Comparison of ENCODE assay signal across 8 mouse cellular contexts in genomic region chr4:152087211-152088081, GRCm38 (mm10). TPM values are rescaled to one million over a fixed set of nuclear protein-coding genes. Genes with fewer than 3 reads are reported as not detected.
DNase-seq lines count a peak whose midpoint lies in the region; ATAC-seq and TF ChIP-seq lines count a peak whose summit lies in the region.

No protein-coding gene starts in this region.

- no peaks in the 10 kb centered on the region for H3K27me3 ChIP-seq in lung, embryonic 14.5 days (ENCODE audit: insufficient read depth, low read length)
- H3K27me3 ChIP-seq in embryonic facial prominence, embryonic 15.5 days = no peaks in the 10 kb centered on the region
- H3K27me3 ChIP-seq in limb, embryonic 12.5 days = peaks cover 7% of the 10 kb centered on the region; the same call in 1 of the 2 replicates
- H3K27me3 ChIP-seq in small intestine, adult 2 months (ENCODE audit: control insufficient read depth, insufficient read depth, low read length) = peaks cover 3% of the 10 kb centered on the region; the same call in 1 of the 2 replicates

- peak overlapping the region; percentile 75 for H3K9ac ChIP-seq in lung, embryonic 14.5 days
- peak overlapping the region; percentile 80 for H3K9ac ChIP-seq in embryonic facial prominence, embryonic 15.5 days
- peak overlapping the region; percentile 89 for H3K9ac ChIP-seq in limb, embryonic 12.5 days (replicated peaks)

- 5% methylated on average over 12 of the region's 12 CpGs for WGBS in lung, embryonic 14.5 days
- WGBS in embryonic facial prominence, embryonic 15.5 days = 3% methylated on average over 12 of the region's 12 CpGs
- 3% methylated on average over 12 of the region's 12 CpGs for WGBS in limb, embryonic 12.5 days
- WGBS in small intestine, adult 2 months = 19% methylated on average over 12 of the region's 12 CpGs

- peak overlapping the region; percentile 80 for H3K4me2 ChIP-seq in lung, embryonic 14.5 days
- H3K4me2 ChIP-seq in embryonic facial prominence, embryonic 15.5 days (replicated peaks) = peak overlapping the region; percentile 86
- H3K4me2 ChIP-seq in limb, embryonic 12.5 days = peak overlapping the region; percentile 80

- 0 out of 2 replicates have a peak, but pooled peaks cover 4% of the 10 kb centered on the region for H3K36me3 ChIP-seq in lung, embryonic 14.5 days (ENCODE audit: insufficient read depth)
- H3K36me3 ChIP-seq in embryonic facial prominence, embryonic 15.5 days = no peaks in the 10 kb centered on the region
- H3K36me3 ChIP-seq in limb, embryonic 12.5 days = peaks cover 15% of the 10 kb centered on the region; the same call in 1 of the 2 replicates
- no peaks in the 10 kb centered on the region for H3K36me3 ChIP-seq in small intestine, adult 2 months (ENCODE audit: control insufficient read depth, insufficient read depth, low read length)

- no peak for TF ChIP-seq POLR2A in small intestine, adult 2 months (IDR thresholded peaks at IDR 0.05; ENCODE audit: low read depth, low read length)

- peak; percentile 19 for ATAC-seq in lung, embryonic 14.5 days (ENCODE audit: insufficient read depth)
- ATAC-seq in embryonic facial prominence, embryonic 15.5 days (ENCODE audit: insufficient number of reproducible peaks, low FRiP score, low TSS enrichment, low read depth) = 0 out of 2 replicates have a peak, but pooled peaks have one; percentile 2
- ATAC-seq in limb, embryonic 12.5 days (ENCODE audit: insufficient number of reproducible peaks, insufficient read depth, low FRiP score, low TSS enrichment, low read depth) = no peak

- H3K4me3 ChIP-seq in lung, embryonic 14.5 days (ENCODE audit: low read depth, low read length) = peak overlapping the region; percentile 81
- H3K4me3 ChIP-seq in embryonic facial prominence, embryonic 15.5 days (replicated peaks) = peak overlapping the region; percentile 85
- H3K4me3 ChIP-seq in limb, embryonic 12.5 days (replicated peaks) = peak overlapping the region; percentile 84
- peak overlapping the region; percentile 98 for H3K4me3 ChIP-seq in small intestine, adult 2 months (ENCODE audit: low read depth, low read length)

- H3K27ac ChIP-seq in lung, embryonic 14.5 days (ENCODE audit: low read depth) = 0 out of 2 replicates have a peak overlapping the region, but pooled peaks have one; percentile 42
- peak overlapping the region; percentile 80 for H3K27ac ChIP-seq in embryonic facial prominence, embryonic 15.5 days (replicated peaks)
- H3K27ac ChIP-seq in limb, embryonic 12.5 days = 0 out of 2 replicates have a peak overlapping the region, but pooled peaks have one; percentile 59
- no peak overlapping the region for H3K27ac ChIP-seq in small intestine, adult 2 months (ENCODE audit: insufficient read depth, low read depth, low read length)

- no peaks in the 10 kb centered on the region for H3K9me3 ChIP-seq in lung, embryonic 14.5 days (ENCODE audit: low read depth, low read length)
- H3K9me3 ChIP-seq in embryonic facial prominence, embryonic 15.5 days (replicated peaks) = no peaks in the 10 kb centered on the region
- no peaks in the 10 kb centered on the region for H3K9me3 ChIP-seq in limb, embryonic 12.5 days

- TF ChIP-seq CTCF in lung, embryonic 14.5 days (IDR thresholded peaks at IDR 0.05; ENCODE audit: low read depth) = no peak
- TF ChIP-seq CTCF in small intestine, adult 2 months (IDR thresholded peaks at IDR 0.05; ENCODE audit: extremely low read depth, insufficient read length, insufficient replicate concordance, low read depth, low read length) = no peak

- DNase-seq in lung, embryonic 14.5 days = no peak
- no peak for DNase-seq in lung, postnatal 10 days
- no peak for DNase-seq in MN1 (ENCODE audit: low spot score)
- no peak for DNase-seq in adrenal gland, postnatal 4 days (ENCODE audit: low spot score in 2 of 2)
- no peak for DNase-seq in adipocyte (ENCODE audit: low spot score)

- H3K4me1 ChIP-seq in lung, embryonic 14.5 days (ENCODE audit: insufficient read depth) = peaks cover 12% of the 10 kb centered on the region; the same call in 1 of the 2 replicates
- peaks cover 38% of the 10 kb centered on the region for H3K4me1 ChIP-seq in embryonic facial prominence, embryonic 15.5 days
- H3K4me1 ChIP-seq in limb, embryonic 12.5 days (replicated peaks) = peaks cover 28% of the 10 kb centered on the region
- peaks cover 4% of the 10 kb centered on the region; the same call in 1 of the 2 replicates for H3K4me1 ChIP-seq in small intestine, adult 2 months (ENCODE audit: control insufficient read depth, insufficient read depth, insufficient read length, low read length)

RNA-seq across cellular contexts. Expression of gene Plekhg5, which starts 15.1 kb away (rescaled TPM):
- polyA plus RNA-seq in lung, embryonic 14.5 days (2014; fragmentation: Nextera tagmentation; extraction: Ambion mirVana) = 13.5 and 18.5 TPM in 2 replicates
- 20.8 and 21.3 TPM in 2 replicates for polyA plus RNA-seq in embryonic facial prominence, embryonic 15.5 days (2015; fragmentation: Nextera tagmentation; extraction: Ambion mirVana)
- polyA plus RNA-seq in limb, embryonic 12.5 days (2016; fragmentation: Nextera tagmentation; extraction: Ambion mirVana) = 17.4 and 17.7 TPM in 2 replicates
- polyA plus RNA-seq in small intestine, adult 2 months (2012; rRNA removed) = 7.0 and 15.7 TPM in 2 replicates
- total RNA-seq in adrenal gland, postnatal 4 days (2021) = 10 to 100 TPM; 26.2 to 32.1 TPM

RNA-seq across cellular contexts. Expression of gene Tnfrsf25, which starts 28.3 kb away (rescaled TPM):
- polyA plus RNA-seq in lung, embryonic 14.5 days (2014; fragmentation: Nextera tagmentation; extraction: Ambion mirVana) = 0.75 and 0.77 TPM in 2 replicates
- polyA plus RNA-seq in embryonic facial prominence, embryonic 15.5 days (2015; fragmentation: Nextera tagmentation; extraction: Ambion mirVana) = 1.5 and 2.0 TPM in 2 replicates
- polyA plus RNA-seq in limb, embryonic 12.5 days (2016; fragmentation: Nextera tagmentation; extraction: Ambion mirVana) = 0.96 and 1.9 TPM in 2 replicates
- 1.9 and 3.8 TPM in 2 replicates for polyA plus RNA-seq in small intestine, adult 2 months (2012; rRNA removed)
- total RNA-seq in adrenal gland, postnatal 4 days (2021) = 1 to 10 TPM; 1.2 to 1.4 TPM

RNA-seq across cellular contexts. Expression of gene Nol9, which starts 48.3 kb away (rescaled TPM):
- 38.9 and 42.9 TPM in 2 replicates for polyA plus RNA-seq in lung, embryonic 14.5 days (2014; fragmentation: Nextera tagmentation; extraction: Ambion mirVana)
- polyA plus RNA-seq in embryonic facial prominence, embryonic 15.5 days (2015; fragmentation: Nextera tagmentation; extraction: Ambion mirVana) = 31.0 and 32.4 TPM in 2 replicates
- polyA plus RNA-seq in limb, embryonic 12.5 days (2016; fragmentation: Nextera tagmentation; extraction: Ambion mirVana) = 45.2 and 46.3 TPM in 2 replicates
- 9.7 and 14.3 TPM in 2 replicates for polyA plus RNA-seq in small intestine, adult 2 months (2012; rRNA removed)
- 10 to 100 TPM; 22.5 to 23.4 TPM for total RNA-seq in adrenal gland, postnatal 4 days (2021)

RNA-seq across cellular contexts. Expression of gene Tas1r1, which starts 49.1 kb away (rescaled TPM):
- polyA plus RNA-seq in lung, embryonic 14.5 days (2014; fragmentation: Nextera tagmentation; extraction: Ambion mirVana) = 0.23 and 0.30 TPM in 2 replicates
- polyA plus RNA-seq in embryonic facial prominence, embryonic 15.5 days (2015; fragmentation: Nextera tagmentation; extraction: Ambion mirVana) = 1.2 TPM in 2 replicates
- 0.91 and 1.1 TPM in 2 replicates for polyA plus RNA-seq in limb, embryonic 12.5 days (2016; fragmentation: Nextera tagmentation; extraction: Ambion mirVana)
- polyA plus RNA-seq in small intestine, adult 2 months (2012; rRNA removed) = 0.05 TPM in 1 of 2 replicates, not detected in the other
- under 1 TPM; 0.25 to 0.37 TPM for total RNA-seq in adrenal gland, postnatal 4 days (2021)

RNA-seq across cellular contexts. Expression of gene Zbtb48, which starts 60.0 kb away (rescaled TPM):
- polyA plus RNA-seq in lung, embryonic 14.5 days (2014; fragmentation: Nextera tagmentation; extraction: Ambion mirVana) = 22.7 and 26.8 TPM in 2 replicates
- 20.6 TPM in 2 replicates for polyA plus RNA-seq in embryonic facial prominence, embryonic 15.5 days (2015; fragmentation: Nextera tagmentation; extraction: Ambion mirVana)
- polyA plus RNA-seq in limb, embryonic 12.5 days (2016; fragmentation: Nextera tagmentation; extraction: Ambion mirVana) = 25.6 and 30.5 TPM in 2 replicates
- 12.5 and 13.6 TPM in 2 replicates for polyA plus RNA-seq in small intestine, adult 2 months (2012; rRNA removed)
- total RNA-seq in adrenal gland, postnatal 4 days (2021) = 10 to 100 TPM; 16.8 to 17.0 TPM
